Mouse (Mus musculus) activated CD4-positive, CD25-positive, alpha-beta regulatory T cell, adult 4 months (primary cell): ENCODE data around the gene Rabgap1l. TPM values are rescaled to one million over a fixed set of nuclear protein-coding genes. Genes with fewer than 3 reads are reported as not detected.

Experiments used
- ATAC-seq: one replicate; pipeline ENCODE4 v1.8.0; 2017
- polyA plus RNA-seq, 2 experiments: library from polyadenylated mRNA; unstranded; fragments of 100-300 nt; shearing (Covaris generic); gene quantifications; one replicate each; pipeline ENCODE4 v1.2.1; 2017

Gene Rabgap1l
- polyA plus RNA-seq, 2 experiments from 2014 or later, result 250 to 264 TPM

- peak; percentile 5 for ATAC-seq
Observed at GRCm38 (mm10) chr1:160787164-160787563, 5.8 kb downstream of the Rabgap1l start.

DNA sequence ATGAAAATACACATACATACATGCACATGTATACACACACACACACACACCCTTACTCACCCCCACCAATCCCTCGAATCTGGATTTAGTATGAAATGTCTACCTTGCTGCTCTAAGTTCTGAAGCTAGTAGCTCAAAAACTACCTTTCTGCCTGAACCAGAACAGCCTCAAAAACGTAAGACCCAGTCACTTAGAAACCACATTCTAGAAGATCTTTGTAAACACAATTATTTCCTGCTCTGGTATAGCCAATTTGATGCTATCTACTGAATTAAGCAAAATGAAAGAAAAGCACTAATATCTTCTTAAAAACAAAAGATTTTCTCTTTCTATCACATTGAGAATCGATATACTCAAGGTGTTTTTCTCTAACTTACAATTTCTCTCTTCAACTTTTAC, 6.4 kb downstream of the Rabgap1l start:
- peak; percentile 60 for ATAC-seq

- ATAC-seq, result no peak
Observed at GRCm38 (mm10) chr1:160785681-160786225, 7.3 kb downstream of the Rabgap1l start.

DNA sequence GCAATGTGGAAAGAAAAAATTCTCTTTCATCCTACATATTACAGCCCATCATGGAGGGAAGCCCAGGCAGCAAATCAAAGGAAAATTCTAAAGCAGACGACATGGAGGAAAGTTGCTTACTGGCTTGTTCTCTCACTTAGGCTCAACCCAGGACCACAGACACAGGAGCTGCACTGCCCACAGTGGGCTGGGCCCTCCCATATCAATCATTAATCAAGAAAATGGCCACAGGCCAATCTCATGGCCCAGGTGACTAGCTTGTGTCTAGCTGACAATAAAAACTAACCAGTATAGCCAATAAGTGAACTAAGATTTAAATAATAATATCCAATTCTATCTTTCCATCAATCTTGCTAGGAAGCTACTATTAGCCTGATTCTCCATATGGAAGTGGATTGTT, 8.9 kb downstream of the Rabgap1l start:
- no peak for ATAC-seq

GRCm38 (mm10) chr1:160774166-160774565, 18.8 kb downstream of the Rabgap1l start:
- ATAC-seq, result no peak

DNA sequence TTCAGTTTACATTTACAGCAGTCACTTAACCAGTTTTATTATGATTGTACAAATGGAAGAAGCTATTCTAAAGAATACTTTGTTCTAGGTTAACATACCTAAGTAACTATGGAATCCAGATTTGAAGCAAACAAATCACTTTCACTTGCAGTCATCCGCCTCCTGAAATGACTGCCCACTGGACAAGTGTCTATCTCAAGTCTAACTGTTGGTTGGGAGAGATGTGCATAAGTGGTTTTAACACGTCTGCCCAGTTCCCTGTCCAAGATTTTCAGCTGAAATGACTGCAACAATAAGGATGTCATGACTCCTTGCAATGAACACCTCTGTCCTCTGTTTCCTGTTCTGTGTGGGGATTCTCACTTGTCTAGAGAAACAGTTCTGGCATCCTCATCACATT, 27.4 kb downstream of the Rabgap1l start:
- peak; percentile 44 for ATAC-seq

DNA sequence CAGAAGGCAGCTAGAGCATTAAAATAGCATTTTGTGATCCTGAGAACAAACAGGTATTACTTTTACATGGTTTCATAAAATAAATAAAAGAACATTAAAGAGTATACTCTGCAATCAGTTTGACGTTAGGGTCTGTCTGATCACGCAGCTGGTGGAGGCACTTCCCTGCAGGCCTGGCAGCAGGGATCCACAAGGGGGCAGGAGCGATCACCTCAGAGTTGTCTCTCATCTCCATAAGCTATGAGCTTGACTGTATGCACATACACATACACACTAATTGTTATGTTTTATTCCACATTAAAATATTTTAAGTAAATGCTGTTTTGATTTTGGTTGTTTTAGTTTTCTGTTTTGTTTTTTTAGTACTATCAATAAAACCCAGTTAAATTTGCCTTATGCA, 34.8 kb downstream of the Rabgap1l start:
- peak; percentile 74 for ATAC-seq

DNA sequence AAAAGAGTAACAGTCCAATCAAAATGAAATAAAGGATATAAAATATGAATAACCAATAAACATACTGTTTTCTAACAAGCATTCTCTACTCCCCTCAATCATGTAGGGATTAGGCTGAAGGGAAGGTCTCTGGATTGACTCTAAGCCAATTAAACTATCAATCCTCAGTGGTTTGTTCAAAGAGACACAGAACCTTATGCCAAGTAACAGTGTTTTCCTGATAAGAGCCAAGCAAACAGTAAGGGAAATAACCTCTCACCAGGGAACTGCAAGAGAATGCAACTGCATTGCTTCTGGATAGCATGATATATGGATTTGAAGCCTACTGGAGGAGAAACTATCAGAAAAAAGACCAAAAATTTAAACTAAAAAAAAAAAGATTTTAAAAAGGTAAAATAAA, 37.7 kb downstream of the Rabgap1l start:
- ATAC-seq, result no peak

- ATAC-seq, result no peak
Observed at GRCm38 (mm10) chr1:160750629-160751028, 42.4 kb downstream of the Rabgap1l start.

GRCm38 (mm10) chr1:160746786-160747185, 46.2 kb downstream of the Rabgap1l start:
- ATAC-seq, result no peak

GRCm38 (mm10) chr1:160745238-160745930, 47.6 kb downstream of the Rabgap1l start:
- no peak for ATAC-seq

DNA sequence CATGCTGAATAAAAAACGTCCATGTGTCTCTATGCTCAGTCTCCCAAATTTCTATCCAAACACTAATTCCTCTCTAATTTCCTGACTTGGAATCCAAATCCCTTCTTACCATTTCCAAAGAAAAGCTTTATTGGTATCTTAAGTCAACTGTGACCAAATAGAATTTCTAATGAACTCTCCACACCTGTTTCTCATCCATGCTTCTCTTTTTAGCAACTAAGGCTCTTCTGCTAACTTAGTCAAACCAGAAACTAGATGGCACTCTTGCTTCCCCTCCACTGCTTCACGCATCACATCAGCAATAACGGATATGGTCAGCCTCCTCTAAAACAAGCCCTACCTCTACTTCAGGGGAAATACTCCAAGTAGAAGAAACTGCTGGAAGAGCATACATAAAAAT, 49.0 kb downstream of the Rabgap1l start:
- no peak for ATAC-seq

DNA sequence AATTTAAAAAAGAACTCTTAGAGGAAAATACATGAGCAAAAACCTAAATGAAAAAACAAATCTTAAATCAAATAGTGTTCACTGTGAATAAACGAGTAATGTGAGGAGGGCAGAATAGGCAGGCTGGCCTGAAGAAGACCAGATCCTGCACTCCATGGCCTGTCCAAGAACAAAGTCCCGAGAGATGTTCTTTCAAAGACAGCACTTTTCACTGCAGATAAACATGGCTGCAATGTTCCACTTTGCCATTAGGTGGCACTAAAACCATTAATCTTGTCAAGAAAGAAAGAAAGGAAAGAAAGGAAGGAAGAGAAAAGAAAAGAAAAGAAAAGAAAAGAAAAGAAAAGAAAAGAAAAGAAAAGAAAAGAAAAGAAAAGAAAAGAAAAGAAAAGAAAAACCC, 49.8 kb downstream of the Rabgap1l start:
- ATAC-seq, result peak; percentile 43

- no peak for ATAC-seq
Observed at GRCm38 (mm10) chr1:160740650-160741049, 52.4 kb downstream of the Rabgap1l start.

DNA sequence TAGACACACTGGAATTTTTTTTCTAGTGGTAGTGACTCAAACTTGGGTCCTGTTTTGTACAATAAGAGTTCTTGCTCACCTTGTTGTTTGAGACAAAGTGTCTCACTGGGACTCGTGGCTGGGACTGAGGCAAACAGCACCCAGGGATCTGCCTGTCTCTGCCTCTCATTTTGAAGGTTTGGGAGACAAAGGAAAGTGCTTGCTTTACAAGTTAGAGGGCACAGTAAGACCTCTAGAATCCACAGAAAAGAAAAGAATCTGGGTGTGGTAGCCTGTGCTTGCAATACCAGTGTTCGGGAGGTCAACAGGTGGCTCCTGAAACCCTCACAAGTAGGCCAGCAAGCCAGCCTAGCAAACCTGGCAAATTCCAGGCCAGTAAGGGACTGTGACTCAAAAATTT, 58.3 kb downstream of the Rabgap1l start:
- ATAC-seq, result no peak

- no peak for ATAC-seq
Observed at GRCm38 (mm10) chr1:160729944-160730343, 63.1 kb downstream of the Rabgap1l start.

DNA sequence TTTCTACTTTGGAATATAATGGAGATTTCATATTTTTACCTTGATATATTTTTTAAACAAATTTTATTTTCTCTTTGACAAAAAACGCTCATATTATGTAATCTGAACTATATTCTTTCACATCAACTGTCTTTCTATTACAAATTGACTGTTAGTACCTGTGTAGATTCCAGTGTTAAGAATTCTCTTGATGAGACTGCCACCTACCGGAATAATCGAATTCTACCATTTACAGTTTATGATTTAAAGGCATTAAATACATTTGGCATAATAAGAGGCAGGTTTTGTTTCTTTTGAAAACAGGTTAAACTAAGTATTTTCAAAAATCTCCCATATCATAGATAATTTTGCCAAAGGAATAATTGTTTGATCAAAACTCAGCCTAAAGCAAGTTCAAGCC, 75.3 kb downstream of the Rabgap1l start:
- ATAC-seq, result no peak

DNA sequence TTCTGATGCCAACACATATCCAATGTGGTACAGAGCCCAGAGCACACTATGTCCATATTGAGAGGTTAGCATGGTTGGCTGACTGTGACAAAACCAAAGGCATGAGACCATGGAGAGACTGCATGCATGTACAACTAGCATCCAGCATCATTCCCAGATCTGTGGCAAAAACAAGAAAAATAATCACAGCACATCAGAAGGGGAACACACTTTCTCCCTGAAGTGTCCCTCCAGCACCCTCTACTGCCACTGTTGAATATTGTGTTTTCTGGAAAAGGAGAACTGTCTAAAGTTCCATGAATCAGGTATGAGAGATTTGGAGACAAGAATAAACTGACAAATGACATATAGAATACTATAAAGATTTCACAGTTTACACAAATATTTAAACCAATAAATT, 78.3 kb downstream of the Rabgap1l start:
- ATAC-seq, result no peak

DNA sequence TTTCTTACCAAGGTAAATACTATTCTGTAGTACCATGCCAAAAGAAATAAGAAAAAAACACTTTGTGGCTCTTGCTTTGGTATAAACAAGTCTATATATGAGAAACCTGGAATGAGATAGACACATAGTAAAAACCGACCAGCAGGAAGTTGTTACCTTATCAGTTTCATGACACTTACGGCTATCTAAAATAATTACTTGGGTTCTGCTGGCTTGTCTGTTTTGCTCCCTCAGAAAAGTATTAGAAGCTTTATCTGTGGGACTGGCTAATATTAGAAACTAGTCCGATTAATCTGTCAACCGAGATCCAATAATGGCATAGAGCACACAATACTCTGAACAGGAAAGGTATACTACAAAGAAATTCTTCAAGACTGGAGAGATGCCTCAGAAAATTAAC, 79.1 kb downstream of the Rabgap1l start:
- no peak for ATAC-seq

DNA sequence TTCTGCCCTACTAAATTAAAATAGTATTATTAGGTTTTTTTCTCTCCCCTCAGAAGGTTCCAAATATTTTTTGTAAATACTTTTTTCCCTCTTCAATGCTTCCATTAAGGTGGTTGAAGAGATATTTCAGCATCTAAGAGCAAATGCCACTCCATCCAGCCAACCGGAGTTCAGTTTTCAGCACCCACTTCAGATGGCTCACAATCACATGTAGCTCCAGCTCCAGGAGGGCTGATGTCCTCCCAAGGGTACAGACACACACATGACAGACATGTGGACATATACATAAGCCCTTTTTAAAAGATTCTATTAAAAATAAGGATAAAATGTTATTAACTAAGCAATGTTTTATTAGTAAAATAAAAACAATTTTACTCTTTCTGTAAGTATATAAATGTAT, 79.6 kb downstream of the Rabgap1l start:
- no peak for ATAC-seq

- no peak for ATAC-seq
Observed at GRCm38 (mm10) chr1:160710539-160710938, 82.5 kb downstream of the Rabgap1l start.

- ATAC-seq, result no peak
Observed at GRCm38 (mm10) chr1:160704596-160704995, 88.4 kb downstream of the Rabgap1l start.

- no peak for ATAC-seq
Observed at GRCm38 (mm10) chr1:160703813-160704212, 89.2 kb downstream of the Rabgap1l start.

- no peak for ATAC-seq
Observed at GRCm38 (mm10) chr1:160693094-160693447, 99.9 kb downstream of the Rabgap1l start.
